Mouse (Mus musculus) lung, postnatal 0 days (tissue): ENCODE data around the gene Ephb2.

Experiments
- CTCF ChIP-seq: IDR thresholded peaks from 2 replicates; pipeline ENCODE4 v1.5.1; 2016; ENCODE audit warnings: antibody characterized with exemption, mild to moderate bottlenecking
- EP300 ChIP-seq: IDR thresholded peaks from 2 replicates; pipeline ENCODE4 v1.6.1; 2016; ENCODE audit warnings: antibody characterized with exemption, mild to moderate bottlenecking, control low read depth

GRCm38 (mm10) chr4:136702456-136702855 lies 133.3 kb downstream of the Ephb2 start:
- TF ChIP-seq CTCF = no peak
- no peak for TF ChIP-seq EP300
